Mouse (Mus musculus): Measurements from ENCODE around the gene Add3. TPM values are rescaled to one million over a fixed set of nuclear protein-coding genes. Genes with fewer than 3 reads are reported as not detected.

Gene Add3
- total RNA-seq, 2 experiments from 2014 or later: 84.4 to 86.9 TPM

- DNase-seq (ENCODE audit: extremely low spot score in 1 of 2, low spot score in 2 of 2): no peak
- H3K27ac ChIP-seq: no peak overlapping the region
- TF ChIP-seq CTCF (IDR thresholded peaks at IDR 0.05): no peak
- intact Hi-C loops (cut with DNase I): no loop called here
- no peak overlapping the region for H3K4me3 ChIP-seq
Observed at GRCm38 (mm10) chr19:53188724-53189220, 48.5 kb downstream of the Add3 start.

- Histone ChIP-seq H3K4me3 (no peak overlapping the region), H3K27ac (no peak overlapping the region)
- DNase-seq (ENCODE audit: extremely low spot score in 1 of 2, low spot score in 2 of 2): no peak
- TF ChIP-seq CTCF (IDR thresholded peaks at IDR 0.05): no peak
- intact Hi-C loops (cut with DNase I): no loop called here
Observed at GRCm38 (mm10) chr19:53189736-53190135, 49.5 kb downstream of the Add3 start.

GRCm38 (mm10) chr19:53190232-53190631 is 50.0 kb downstream of the Add3 start:
- DNase-seq (ENCODE audit: extremely low spot score in 1 of 2, low spot score in 2 of 2): no peak
- Histone ChIP-seq H3K4me3 (no peak overlapping the region), H3K27ac (no peak overlapping the region)
- intact Hi-C loops (cut with DNase I): no loop called here
- TF ChIP-seq CTCF (IDR thresholded peaks at IDR 0.05): no peak

- Histone ChIP-seq H3K27ac (no peak overlapping the region), H3K4me3 (no peak overlapping the region)
- intact Hi-C loops (cut with DNase I): no loop called here
- no peak for DNase-seq (ENCODE audit: extremely low spot score in 1 of 2, low spot score in 2 of 2)
- TF ChIP-seq CTCF (IDR thresholded peaks at IDR 0.05): no peak
Observed at GRCm38 (mm10) chr19:53191867-53192487, 51.7 kb downstream of the Add3 start.

GRCm38 (mm10) chr19:53193190-53193589 is 52.9 kb downstream of the Add3 start:
- intact Hi-C loops (cut with DNase I): no loop called here
- DNase-seq (ENCODE audit: extremely low spot score in 1 of 2, low spot score in 2 of 2): no peak
- H3K27ac ChIP-seq: no peak overlapping the region
- H3K4me3 ChIP-seq: no peak overlapping the region
- TF ChIP-seq CTCF (IDR thresholded peaks at IDR 0.05): no peak

- DNase-seq (ENCODE audit: extremely low spot score in 1 of 2, low spot score in 2 of 2): no peak
- Histone ChIP-seq H3K27ac (peak overlapping the region; percentile 80), H3K4me3 (no peak overlapping the region; the same call in 1 of the 2 replicates)
- no peak for TF ChIP-seq CTCF (IDR thresholded peaks at IDR 0.05)
- intact Hi-C loops (cut with DNase I): no loop called here
Observed at GRCm38 (mm10) chr19:53193964-53194582, 53.8 kb downstream of the Add3 start.

- intact Hi-C loops (cut with DNase I): no loop called here
- TF ChIP-seq CTCF (IDR thresholded peaks at IDR 0.05): no peak
- Histone ChIP-seq H3K27ac (peak overlapping the region; percentile 80), H3K4me3 (peak overlapping the region; percentile 8)
- DNase-seq (ENCODE audit: extremely low spot score in 1 of 2, low spot score in 2 of 2): no peak
Observed at GRCm38 (mm10) chr19:53194751-53195520, 54.7 kb downstream of the Add3 start.

GRCm38 (mm10) chr19:53196961-53197360 is 56.7 kb downstream of the Add3 start:
- no peak for DNase-seq (ENCODE audit: extremely low spot score in 1 of 2, low spot score in 2 of 2)
- Histone ChIP-seq H3K27ac (no peak overlapping the region), H3K4me3 (no peak overlapping the region)
- intact Hi-C loops (cut with DNase I): no loop called here
- no peak for TF ChIP-seq CTCF (IDR thresholded peaks at IDR 0.05)

GRCm38 (mm10) chr19:53197766-53198165 is 57.5 kb downstream of the Add3 start:
- no peak for DNase-seq (ENCODE audit: extremely low spot score in 1 of 2, low spot score in 2 of 2)
- H3K27ac ChIP-seq: peak overlapping the region; percentile 5
- TF ChIP-seq CTCF (IDR thresholded peaks at IDR 0.05): no peak
- H3K4me3 ChIP-seq: no peak overlapping the region
- intact Hi-C loops (cut with DNase I): no loop called here

GRCm38 (mm10) chr19:53198706-53199572 is 58.7 kb downstream of the Add3 start:
- Histone ChIP-seq H3K4me3 (no peak overlapping the region), H3K27ac (peak overlapping the region; percentile 57)
- DNase-seq (ENCODE audit: extremely low spot score in 1 of 2, low spot score in 2 of 2): no peak
- TF ChIP-seq CTCF (IDR thresholded peaks at IDR 0.05): no peak
- intact Hi-C loops (cut with DNase I): no loop called here

- Histone ChIP-seq H3K27ac (no peak overlapping the region), H3K4me3 (no peak overlapping the region)
- intact Hi-C loops (cut with DNase I): no loop called here
- no peak for DNase-seq (ENCODE audit: extremely low spot score in 1 of 2, low spot score in 2 of 2)
- no peak for TF ChIP-seq CTCF (IDR thresholded peaks at IDR 0.05)
Observed at GRCm38 (mm10) chr19:53199711-53200110, 59.5 kb downstream of the Add3 start.

Measured in left cerebral cortex, adult 2 months (tissue).